Mouse (Mus musculus) E14TG2a.4 (cell line): ENCODE measurements at regions not wholly inside any gene's neighbourhood (a gene's known extent, or its start where the extent isn't known, plus 50 kb on each side); places are given as distances from the start of the nearest gene placed in this dataset.

Experiments
- CTCF ChIP-seq: conservative IDR thresholded peaks from 2 replicates; pipeline ENCODE4 v1.5.1; 2014; ENCODE audit warnings: low read length
- NANOG ChIP-seq: IDR thresholded peaks from 2 replicates; pipeline ENCODE4 v1.6.1; 2014; ENCODE audit warnings: borderline replicate concordance, low read length, mixed read lengths
- POU5F1 ChIP-seq: IDR thresholded peaks from 2 replicates; pipeline ENCODE4 v1.6.1; 2014; ENCODE audit warnings: low read length, borderline replicate concordance

GRCm38 (mm10) chr4:90860854-90861253 lies 539.7 kb downstream of the Elavl2 start:
- TF ChIP-seq CTCF (peak; percentile 74), NANOG (no peak), POU5F1 (no peak)
